Mouse (Mus musculus): ENCODE measurements around the gene Vdac1.
"Not testable (repeated sequence)": the region's sequence is repeated elsewhere in the genome, so short reads cannot be mapped to it uniquely, and the experiment has no call there.

Vdac1 gene

DNA sequence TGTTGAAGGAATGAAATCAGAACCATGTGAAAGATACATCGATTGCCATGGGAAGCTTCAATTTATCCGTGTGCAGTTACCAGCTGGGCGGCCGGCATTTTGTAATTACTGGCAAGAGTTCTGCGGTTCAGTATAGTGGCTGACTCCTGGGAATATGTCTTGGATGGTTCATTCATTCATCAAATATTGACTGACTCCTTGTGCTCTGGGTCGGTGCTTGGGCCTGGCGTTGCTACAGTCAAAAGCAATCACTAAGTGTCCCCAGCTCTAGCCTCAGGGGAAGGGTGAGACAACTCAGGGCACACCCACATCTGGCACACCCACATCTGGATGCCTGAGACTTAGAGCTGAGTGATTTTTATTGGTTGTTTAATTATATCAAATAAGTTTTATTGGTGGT, 13.2 kb downstream of the Vdac1 start:
- DNase-seq (ENCODE audit: low spot score in 2 of 2), result no peak

DNA sequence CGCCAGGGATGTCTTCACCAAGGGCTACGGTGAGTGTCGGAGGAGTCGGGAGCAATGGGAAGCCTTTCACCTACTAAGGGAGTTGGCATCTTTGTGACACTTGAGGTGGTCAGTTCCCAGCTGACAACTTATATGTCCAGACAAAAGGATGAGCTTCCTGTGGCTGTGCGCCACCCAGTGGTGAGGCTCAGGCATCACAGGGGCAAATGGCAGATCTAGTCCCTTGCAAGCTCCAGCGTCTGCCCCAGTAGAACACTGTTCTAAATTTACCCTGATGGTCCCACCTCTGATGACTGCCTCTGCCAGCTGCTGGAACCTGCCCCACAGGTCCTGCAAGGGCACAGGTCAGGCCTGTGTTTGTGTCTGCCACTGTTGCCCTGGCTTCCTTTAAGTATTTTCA, 13.7 kb downstream of the Vdac1 start:
- peak; percentile 52 to 76 for DNase-seq (ENCODE audit: low spot score in 2 of 2)

DNA sequence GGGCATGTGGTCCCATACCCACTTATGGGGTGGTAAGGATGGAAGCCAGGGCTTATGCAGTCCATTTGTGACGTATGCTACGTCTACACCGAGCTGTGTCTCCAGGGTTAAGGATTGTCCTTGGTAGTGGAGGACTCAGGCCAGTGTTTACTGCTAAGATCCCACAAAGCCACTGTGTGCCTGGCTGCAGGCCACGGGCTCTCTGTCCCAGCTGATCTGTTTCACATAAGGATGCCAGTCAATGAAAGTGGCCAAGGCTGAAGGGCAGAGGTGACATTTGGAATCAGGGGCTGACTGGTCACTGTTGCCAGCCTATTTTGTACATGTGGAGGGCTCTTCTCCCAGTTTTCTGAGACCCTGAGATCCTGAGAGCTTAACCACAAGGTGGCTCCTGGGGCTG, 16.9 kb downstream of the Vdac1 start:
- no peak for DNase-seq (ENCODE audit: low spot score in 2 of 2)

DNA sequence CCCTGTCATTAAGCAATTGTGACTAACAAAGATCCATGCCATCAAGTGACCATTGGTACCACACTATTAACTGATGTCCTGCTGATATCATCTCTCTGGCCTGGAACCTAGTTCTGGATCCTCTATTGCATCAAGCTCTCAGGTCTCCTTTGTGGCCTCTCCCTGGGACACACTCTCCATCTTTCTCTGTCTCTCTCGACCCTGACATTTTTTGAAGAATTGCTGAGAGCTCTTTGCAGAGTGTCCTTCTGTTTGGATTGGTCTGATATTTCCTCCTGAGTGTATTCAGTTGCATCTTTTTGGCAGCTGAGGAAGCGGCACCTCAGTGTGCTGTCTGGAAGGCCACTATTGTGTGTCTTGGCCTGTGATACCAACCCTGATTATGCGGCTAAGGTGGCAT, 18.6 kb downstream of the Vdac1 start:
- no peak for DNase-seq (ENCODE audit: low spot score in 2 of 2)

DNA sequence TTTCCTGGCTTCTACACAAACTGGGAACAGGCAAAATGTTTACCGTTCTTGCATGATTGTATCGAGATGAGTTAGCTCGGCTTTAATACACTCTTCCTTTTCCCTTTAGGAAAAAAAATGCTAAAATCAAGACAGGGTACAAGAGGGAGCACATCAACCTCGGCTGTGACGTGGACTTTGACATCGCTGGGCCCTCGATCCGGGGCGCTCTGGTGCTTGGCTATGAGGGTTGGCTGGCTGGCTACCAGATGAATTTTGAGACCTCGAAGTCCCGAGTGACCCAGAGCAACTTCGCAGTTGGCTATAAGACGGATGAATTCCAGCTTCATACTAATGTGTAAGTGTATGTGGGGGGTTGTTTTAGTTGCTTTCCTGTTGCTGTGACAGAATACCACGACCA, 23.1 kb downstream of the Vdac1 start:
- no peak for DNase-seq (ENCODE audit: low spot score in 2 of 2)

DNA sequence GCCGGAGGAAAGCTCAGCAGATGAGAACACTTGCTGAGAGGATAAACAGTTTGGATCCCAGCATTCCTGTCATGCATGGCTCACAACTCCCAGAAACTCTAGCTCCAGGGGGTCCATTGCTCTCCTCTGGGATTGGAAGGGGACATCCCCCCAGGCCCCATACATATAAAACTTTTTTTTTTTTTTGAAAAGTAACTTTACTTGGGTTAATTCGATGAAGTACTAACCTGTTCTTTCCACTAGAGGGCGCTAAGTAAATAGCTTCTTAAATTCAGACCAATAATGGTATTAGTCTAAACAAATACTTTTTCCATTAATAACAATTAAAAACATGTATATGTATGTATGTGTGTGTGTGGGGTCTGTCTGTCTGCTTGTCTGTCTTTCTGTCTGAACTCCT, 24.0 kb downstream of the Vdac1 start:
- no peak for DNase-seq (ENCODE audit: low spot score in 2 of 2)

DNA sequence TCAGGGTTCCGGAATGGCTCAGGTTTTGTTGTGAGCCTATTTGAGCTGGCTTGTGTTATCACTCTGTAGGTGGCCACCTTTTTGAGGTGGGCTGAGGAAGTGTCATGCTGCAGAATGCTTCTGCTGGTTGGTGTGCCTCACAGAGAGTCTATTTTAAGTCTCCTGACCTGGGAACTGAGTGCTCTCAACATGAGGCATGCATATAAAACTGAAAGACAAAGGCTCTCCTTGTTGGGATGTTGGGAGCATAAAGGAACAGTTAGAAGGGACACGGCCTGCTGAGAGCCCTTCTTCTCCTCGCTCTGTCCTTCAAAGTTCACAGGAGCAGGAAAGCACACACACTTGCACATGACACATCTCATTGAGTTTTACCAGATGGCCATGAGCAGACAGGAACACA, 26.2 kb downstream of the Vdac1 start:
- no peak for DNase-seq (ENCODE audit: low spot score in 2 of 2)

DNA sequence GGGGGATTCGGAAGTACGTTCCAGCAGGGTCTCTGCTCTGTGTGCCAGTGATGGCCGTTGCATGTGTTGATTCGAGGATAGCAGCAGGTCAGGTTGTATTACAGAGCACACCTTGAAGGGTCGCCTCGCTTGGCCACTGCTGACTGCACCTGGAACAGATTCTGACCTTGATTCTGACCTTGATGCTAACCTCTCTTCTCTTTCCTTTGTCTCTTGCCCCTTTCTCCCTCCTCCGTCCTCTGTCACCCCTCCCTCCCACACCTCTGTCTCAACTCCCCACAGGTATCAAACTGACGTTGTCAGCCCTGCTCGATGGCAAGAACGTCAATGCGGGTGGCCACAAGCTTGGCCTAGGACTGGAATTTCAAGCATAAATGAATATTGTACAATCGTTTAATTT, 27.5 kb downstream of the Vdac1 start:
- DNase-seq (ENCODE audit: low spot score in 2 of 2), result no peak

DNA sequence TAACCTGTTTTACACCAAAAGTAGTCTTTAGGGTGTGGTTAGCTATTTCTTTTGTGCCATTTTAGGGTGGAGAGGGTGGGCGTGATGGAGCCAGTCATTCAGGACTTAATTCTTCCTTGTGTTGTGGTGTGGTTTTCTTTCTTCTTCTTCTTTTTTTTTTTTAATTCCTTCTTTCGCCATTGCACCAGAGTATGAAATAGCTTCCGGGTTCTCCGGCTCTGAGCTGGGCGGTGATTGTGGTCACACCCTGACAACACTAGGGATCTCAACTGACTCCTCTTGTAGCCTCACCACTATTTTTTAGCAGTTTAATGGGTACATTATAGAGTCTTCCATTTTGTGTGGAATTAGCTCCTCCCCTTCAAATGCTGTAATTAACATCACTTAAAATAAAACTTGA, 28.3 kb downstream of the Vdac1 start:
- DNase-seq (ENCODE audit: low spot score in 2 of 2), result not testable (repeated sequence)

DNA sequence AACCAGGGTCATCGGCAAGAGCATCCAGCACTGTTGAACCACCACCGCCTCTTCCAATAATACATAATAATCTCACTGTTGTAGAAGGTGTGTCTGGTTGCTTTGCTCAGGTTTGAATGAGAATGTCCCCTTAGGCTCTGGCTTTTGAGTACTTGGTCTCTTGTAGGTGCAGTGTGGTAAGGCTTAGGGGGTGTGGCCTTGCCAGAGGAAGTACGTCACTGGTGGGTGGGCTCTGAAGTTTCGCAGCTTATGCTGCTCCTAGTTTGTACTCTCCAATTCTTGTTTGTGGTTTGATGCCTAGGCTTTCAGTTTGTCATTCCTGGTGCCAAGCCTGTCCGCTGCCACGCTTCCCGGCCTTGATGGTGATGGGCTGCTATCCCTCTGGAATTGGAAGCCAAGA, 29.3 kb downstream of the Vdac1 start:
- no peak for DNase-seq (ENCODE audit: low spot score in 2 of 2)

DNA sequence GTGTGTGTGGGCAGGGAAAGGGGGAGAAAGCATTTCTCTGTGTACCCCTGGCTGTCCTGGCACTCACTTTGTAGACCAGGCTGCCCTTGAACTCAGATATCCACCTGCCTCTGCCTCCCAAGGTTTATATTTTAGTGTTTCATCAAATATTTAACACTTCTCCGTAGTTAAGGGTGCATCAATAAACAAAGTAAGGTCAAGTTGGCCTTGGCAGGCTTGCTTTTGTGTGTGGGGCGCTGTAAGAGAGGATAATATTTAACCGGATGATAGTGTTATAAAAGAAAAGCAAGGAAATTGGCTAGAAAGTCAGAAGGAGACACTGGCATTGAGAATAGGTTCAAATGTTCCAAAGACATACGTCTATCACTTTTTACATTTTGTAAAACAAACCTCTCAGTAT, 33.8 kb downstream of the Vdac1 start:
- no peak for DNase-seq (ENCODE audit: low spot score in 2 of 2)

DNA sequence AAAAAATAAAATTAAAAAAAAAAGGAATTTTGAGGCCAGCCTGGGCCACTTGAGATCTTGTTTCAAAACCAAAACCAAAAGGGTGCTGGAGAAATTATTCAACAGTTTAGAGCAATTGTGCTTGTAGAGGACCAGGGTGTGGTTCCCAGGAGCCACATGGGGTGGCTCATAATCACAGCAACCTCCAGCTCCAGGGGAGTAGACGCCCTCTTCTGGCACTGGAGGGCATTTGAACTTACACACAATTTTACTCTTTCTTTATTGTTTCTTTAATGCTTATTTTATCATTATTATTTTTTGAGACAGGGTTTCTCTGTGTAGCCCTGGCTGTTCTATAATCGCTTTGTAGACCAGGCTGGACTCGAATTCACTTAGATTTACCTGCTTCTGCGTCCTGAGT, 34.7 kb downstream of the Vdac1 start:
- no peak for DNase-seq (ENCODE audit: low spot score in 2 of 2)

DNA sequence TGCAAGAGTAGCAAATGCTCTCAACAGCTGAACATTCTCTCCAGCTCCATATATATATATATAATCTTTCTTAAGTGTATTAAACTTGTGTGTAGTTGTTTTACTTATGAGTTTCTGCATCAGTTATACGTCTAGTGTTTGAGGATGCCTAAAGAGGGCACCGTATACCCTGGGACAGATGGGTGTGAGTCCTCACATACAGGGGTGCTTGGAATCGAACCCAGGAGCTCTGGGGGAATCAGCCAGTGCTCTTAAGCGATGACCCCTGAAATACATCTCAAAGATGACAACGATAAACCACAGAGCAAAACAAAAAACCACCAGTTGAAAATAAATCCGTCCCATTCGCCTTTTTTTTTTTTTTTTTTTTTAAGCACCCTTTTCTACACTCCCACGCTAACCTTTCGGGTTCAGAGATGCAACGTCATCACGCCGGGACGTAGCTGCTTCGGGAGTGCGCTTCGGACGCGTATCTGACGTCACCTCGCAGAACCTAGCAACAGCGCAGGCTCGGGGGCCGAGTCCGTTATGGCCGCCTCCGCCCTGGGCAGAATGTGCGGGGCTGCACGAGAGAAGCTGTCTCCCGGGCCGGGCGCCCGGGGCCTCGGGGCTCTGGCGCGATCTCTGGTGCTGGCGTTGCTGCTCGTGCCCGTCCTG, 35.4 kb downstream of the Vdac1 start, which contains the start of gene 9530068E07Rik:
Gene 9530068E07Rik, plus strand, starts transcription at position 489 of the 657 bp plus-strand sequence.
- peak; percentile 87 to 95 for DNase-seq (ENCODE audit: low spot score in 2 of 2)

DNA sequence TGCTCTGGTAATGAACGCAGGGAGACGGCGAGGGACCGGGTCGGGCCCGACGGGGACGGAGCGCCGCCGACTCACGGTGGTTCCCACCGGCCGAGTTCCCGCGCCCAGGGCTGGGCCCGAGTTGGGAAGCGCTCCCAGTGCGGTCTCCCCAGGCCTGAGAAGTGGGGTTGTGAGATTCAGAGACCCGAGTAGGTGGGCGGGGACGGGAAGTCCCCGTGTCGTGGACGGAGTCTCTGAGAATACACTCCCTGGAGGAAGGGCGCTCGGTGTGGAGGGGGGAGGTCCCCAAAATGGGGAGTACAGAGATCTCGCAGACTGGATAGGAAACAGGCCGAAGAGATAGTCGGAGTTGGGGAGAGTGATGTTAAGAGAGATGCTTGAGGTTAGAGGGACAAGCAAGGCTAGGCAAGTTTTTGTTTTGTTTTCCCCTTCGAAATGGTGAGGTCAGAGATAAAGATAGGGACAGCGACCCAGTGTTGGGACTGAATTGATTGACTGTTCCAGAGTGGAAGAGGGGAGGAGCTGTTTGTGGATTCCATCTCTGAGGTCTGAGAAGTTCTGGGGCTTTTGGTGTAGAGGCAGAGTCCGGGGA, 36.0 kb downstream of the Vdac1 start:
- no peak for DNase-seq (ENCODE audit: low spot score in 2 of 2)

DNA sequence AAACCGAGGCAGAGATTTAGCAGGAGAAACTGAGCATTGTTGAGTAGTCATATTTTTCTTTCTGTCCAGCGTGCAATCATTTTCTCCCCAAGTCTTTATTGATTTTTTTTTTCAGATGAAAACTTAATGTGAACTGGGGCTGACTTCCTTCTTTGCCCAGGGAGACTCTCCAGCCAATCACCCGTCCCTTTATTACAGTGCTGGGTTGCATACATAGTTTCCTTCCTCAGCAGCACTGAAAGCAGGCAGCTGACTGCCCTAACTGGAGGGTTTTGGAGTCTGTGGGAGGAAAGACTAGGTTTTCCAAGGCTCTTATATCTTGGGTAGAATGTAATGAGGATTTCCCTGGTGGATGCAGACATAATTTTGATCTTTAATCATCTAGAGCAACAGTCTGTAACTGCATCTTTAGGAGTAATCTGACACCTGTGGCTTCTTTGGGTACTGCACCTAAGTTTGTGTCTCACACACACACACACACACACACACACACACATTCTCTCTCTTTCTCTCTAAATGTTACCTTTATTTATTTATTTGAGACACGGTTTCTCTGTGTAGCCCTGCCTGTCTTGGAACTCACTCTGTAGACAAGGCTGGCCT, 36.8 kb downstream of the Vdac1 start:
- peak in 1 of 2 experiments; percentile 50 for DNase-seq (ENCODE audit: low spot score in 2 of 2)

DNA sequence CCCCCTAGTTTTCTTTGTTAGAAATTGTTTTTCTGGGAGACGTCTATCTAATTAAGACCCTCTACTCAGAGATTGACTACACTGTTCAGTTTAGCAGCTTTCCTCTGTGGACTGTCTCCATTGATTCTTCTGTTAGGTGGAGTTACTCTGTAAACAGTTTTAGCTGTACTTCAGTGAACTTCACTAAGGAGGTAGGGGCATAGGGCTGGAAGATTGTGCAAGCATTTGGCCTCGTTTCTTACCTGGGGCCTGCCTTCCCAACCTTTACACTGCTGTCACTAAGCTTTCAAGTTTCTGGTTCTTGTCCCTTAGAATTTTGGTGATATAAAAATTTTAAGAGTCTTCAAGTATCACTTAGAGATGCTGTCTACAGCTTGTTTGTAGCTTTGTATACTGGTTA, 40.8 kb downstream of the Vdac1 start:
- no peak for DNase-seq (ENCODE audit: low spot score in 2 of 2)

DNA sequence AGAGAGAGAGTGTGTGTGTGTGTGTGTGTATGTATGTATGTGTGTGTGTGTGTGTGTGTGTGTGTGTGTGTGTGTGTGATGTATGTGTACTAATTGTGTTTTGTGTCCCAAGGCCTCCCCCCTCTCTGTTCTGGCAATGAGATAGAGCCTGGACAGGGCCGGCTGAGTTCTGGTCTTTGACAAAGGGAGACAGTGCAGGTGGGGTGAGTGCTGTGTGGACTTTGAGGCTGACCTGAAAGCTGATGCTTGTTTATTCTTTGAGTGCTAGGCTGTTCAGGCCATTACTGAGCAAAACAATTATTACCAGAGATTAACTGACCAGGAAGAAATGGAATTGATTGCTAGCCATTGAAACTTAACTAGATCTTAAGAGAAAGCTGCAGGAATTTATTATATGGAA, 41.9 kb downstream of the Vdac1 start:
- no peak for DNase-seq (ENCODE audit: low spot score in 2 of 2)

DNA sequence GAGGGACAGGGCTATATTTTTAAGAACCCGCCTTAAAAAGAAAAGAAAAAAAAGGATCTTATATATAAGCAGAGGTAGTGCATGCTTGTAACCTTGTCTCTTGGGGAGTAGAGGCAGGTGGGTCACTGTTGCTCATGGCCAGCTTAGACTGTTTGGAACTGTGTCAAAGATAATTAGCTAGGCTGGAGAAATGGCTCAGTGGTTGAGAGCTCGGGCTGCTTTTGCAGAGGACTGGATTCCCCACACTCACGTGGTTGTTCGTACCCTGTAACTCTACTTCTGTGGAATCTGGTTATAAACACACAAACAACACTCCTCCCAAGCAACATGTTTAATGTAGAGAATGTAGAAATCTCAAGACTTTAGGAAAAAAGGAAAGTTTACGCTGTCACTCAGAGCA, 43.5 kb downstream of the Vdac1 start:
- DNase-seq (ENCODE audit: low spot score in 2 of 2), result no peak

DNA sequence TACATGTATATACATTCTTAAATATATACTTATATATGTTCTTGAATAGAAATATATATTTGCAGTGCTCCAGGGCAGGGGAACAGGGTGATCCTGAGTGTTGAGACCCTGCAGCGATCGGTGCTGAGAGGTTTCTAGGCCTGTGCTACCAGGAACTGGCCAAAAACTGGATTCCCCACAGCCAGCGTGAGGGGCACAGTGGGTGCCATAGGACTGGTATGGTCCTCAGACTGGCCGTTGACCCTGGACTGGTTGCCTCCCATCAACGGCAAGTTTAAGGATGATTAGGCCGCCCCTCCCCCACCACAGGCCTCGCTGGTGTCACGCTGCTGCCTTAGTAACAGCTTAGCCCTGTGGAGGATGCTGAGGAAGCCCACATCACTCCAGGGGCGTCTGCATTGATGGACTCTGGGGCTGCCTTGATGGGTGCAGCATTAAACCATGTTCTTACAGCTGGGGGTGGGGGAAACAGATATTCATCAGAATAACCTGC, 44.6 kb downstream of the Vdac1 start:
- DNase-seq (ENCODE audit: low spot score in 2 of 2), result no peak

DNA sequence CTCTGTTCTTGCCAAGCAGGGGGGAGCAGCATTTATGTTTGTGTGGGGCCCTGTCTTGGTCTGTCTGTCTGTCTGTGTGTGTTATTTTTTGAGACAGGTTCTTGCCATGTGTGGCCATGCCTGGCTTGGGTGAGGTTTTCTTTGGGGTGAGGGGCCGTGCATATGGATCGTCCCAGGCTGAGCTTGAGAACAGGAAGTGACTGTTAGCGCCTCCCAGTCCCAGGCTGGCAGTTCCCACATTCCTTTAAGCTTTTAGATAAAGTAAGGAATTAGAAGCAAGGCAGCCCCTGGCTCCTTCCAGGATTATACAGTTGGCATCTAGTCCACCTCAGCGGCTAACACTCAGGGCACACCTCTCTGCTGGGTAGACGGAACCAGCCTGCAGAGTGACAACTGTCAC, 48.7 kb downstream of the Vdac1 start:
- no peak for DNase-seq (ENCODE audit: low spot score in 2 of 2)

DNA sequence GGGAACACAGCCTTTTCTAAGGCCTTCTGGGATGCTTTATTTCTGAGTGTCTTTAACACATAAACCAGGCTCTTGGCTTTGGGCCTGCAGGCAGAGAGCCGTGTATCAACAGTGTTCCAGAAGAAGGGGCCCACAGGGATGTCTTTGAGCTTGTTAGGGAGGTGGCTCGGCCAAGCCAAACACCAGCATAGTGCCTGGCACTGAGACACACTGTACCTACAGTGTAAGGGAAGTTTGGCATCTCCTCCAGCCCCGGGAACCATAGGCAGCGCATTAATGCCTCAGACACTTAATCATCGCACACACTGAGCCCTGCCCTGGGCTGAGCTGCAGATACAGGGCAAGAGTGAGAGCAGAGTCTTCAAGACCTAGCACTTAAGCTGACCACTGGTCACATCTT, 57.7 kb downstream of the Vdac1 start:
- no peak for DNase-seq (ENCODE audit: low spot score in 2 of 2)

DNA sequence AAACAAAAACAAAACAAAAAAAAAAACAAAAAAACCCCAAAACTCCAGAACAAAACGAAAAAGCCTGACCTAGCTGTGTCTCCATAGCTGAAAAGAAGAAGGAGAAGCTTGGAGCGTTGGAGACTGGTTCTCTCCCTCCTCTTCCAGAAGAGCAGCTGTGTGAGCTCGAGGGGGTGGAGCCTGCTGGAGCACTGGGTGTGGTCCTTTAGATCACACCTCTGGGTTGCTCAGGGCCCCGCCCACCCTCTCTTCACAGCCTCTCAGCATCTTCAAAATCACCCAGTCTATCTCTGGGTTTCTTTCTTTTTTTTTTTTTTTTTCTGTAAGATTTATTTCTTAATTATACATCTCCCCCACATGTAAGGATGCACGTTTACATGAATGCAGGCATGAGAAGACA, 58.6 kb downstream of the Vdac1 start:
- peak in 1 of 2 experiments; percentile 51 for DNase-seq (ENCODE audit: low spot score in 2 of 2)

DNA sequence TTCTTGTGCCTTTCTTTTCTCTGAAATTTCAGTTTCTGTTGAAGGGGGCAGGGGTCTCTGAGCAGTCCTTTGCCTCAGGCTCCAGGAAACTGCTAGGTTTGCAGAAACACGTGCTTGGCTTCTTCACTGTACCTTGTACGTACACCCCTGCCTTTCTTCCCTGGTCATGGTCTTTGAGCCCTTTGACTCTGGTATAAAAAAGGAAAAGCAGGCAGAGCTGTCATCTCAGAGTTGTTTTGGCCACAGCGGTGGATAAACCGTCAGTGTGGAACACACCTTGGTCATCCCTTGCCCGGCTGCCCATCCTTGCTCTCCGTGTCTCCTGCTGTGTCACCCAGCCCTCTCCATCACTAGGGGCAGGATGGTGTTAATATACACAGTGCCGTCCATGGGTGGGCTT, 59.2 kb downstream of the Vdac1 start:
- no peak for DNase-seq (ENCODE audit: low spot score in 2 of 2)
